Comparison of ENCODE assay signal across 15 mouse cellular contexts in the genomic region with DNA sequence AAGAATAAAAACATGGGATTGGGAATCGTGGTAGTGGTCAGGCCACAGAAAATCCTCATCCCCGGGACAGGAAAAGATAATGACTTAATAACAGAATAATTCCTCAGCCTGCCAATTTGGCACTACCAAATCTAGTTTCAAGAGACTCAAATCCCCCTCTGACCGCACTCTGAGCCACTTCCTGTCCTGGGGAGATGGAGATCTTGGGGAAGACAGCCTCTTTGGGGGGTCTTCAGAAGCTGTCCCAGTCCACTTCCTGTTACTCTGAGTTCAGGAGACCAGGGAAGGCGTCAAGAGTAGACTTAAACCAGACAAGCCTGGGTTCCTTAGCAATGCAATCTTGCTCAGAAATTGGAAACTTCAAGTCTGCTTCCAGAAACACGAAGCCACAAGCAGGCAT. TPM values are rescaled to one million over a fixed set of nuclear protein-coding genes. Genes with fewer than 3 reads are reported as not detected.
DNase-seq lines count a peak whose midpoint lies in the region; ATAC-seq and TF ChIP-seq lines count a peak whose summit lies in the region.
"Had no signal": no experiment of that assay in that cellular context is flagged by ENCODE, and none has a peak within 500 bp of the region (broad histone marks: within the 10 kb centered on the region; RNA-seq: fewer than 3 reads in every experiment).

No protein-coding gene starts in this region.

- no peak overlapping the region for H3K9ac ChIP-seq in hindbrain, embryonic 12.5 days
- H3K9ac ChIP-seq in hindbrain, embryonic 16.5 days (ENCODE audit: low read depth, low read length), result no peak overlapping the region
- H3K9ac ChIP-seq in intestine, embryonic 15.5 days, result no peak overlapping the region
- H3K9ac ChIP-seq: liver, embryonic 15.5 days; neural tube, embryonic 13.5 days had no signal

- no peak for TF ChIP-seq CTCF in testis, adult 2 months (IDR thresholded peaks at IDR 0.05; ENCODE audit: control insufficient read depth, insufficient read depth, insufficient replicate concordance, low read depth, low read length)

- H3K4me2 ChIP-seq in hindbrain, embryonic 12.5 days (replicated peaks), result no peak overlapping the region
- no peak overlapping the region for H3K4me2 ChIP-seq in hindbrain, embryonic 16.5 days (ENCODE audit: low read length)
- H3K4me2 ChIP-seq in intestine, embryonic 15.5 days (replicated peaks), result no peak overlapping the region
- H3K4me2 ChIP-seq: neural tube, embryonic 13.5 days had no signal

- no peak for TF ChIP-seq POLR2A in testis, adult 2 months (IDR thresholded peaks at IDR 0.05; ENCODE audit: control insufficient read depth, low read depth, low read length)

- H3K4me1 ChIP-seq in hindbrain, embryonic 12.5 days, result peaks cover 13% of the 10 kb centered on the region
- H3K4me1 ChIP-seq in hindbrain, embryonic 16.5 days (ENCODE audit: control insufficient read depth, insufficient read depth, low read depth, low read length), result peaks cover 5% of the 10 kb centered on the region; the same call in 1 of the 2 replicates
- H3K4me1 ChIP-seq in testis, adult 2 months (ENCODE audit: control insufficient read depth, insufficient read depth, low read length), result peaks cover 2% of the 10 kb centered on the region; the same call in 1 of the 2 replicates
- no peaks in the 10 kb centered on the region for H3K4me1 ChIP-seq in intestine, embryonic 15.5 days (replicated peaks)

- DNase-seq in testis, postnatal 14 days (ENCODE audit: low spot score), result no peak
- DNase-seq in thymus, postnatal 4 days, result peak; percentile 50
- no peak for DNase-seq in kidney, adult 18-20 months
- DNase-seq: adrenal gland, postnatal 36 days; heart, postnatal 36 days; kidney, adult 9 months had no signal

- WGBS in hindbrain, embryonic 12.5 days, result 74% methylated on average over 5 of the region's 5 CpGs
- 77% methylated on average over 5 of the region's 5 CpGs for WGBS in hindbrain, embryonic 16.5 days
- WGBS in intestine, embryonic 15.5 days, result 70% methylated on average over 5 of the region's 5 CpGs

- H3K27ac ChIP-seq in hindbrain, embryonic 12.5 days, result peak overlapping the region; percentile 77
- H3K27ac ChIP-seq in hindbrain, embryonic 16.5 days (ENCODE audit: low read depth, low read length), result no peak overlapping the region
- H3K27ac ChIP-seq in testis, adult 2 months (ENCODE audit: control insufficient read depth, insufficient read depth, low read depth, low read length), result no peak overlapping the region
- H3K27ac ChIP-seq in intestine, embryonic 15.5 days, result no peak overlapping the region
- H3K27ac ChIP-seq: liver, embryonic 15.5 days; macrophage had no signal

- H3K4me3 ChIP-seq in hindbrain, embryonic 12.5 days, result no peak overlapping the region
- H3K4me3 ChIP-seq in hindbrain, embryonic 16.5 days (ENCODE audit: low read length), result no peak overlapping the region
- H3K4me3 ChIP-seq in testis, adult 2 months (ENCODE audit: control insufficient read depth, low read depth, low read length), result peak overlapping the region; percentile 10; the same call in 1 of the 2 replicates
- no peak overlapping the region for H3K4me3 ChIP-seq in intestine, embryonic 15.5 days (replicated peaks)
- H3K4me3 ChIP-seq: erythroblast, embryonic 14.5 days; liver, embryonic 15.5 days; neural tube, embryonic 13.5 days had no signal

- H3K9me3 ChIP-seq in hindbrain, embryonic 12.5 days (replicated peaks), result no peaks in the 10 kb centered on the region
- no peaks in the 10 kb centered on the region for H3K9me3 ChIP-seq in hindbrain, embryonic 16.5 days (ENCODE audit: control insufficient read depth, low read length)
- H3K9me3 ChIP-seq in intestine, embryonic 15.5 days, result no peaks in the 10 kb centered on the region
- H3K9me3 ChIP-seq: liver, embryonic 15.5 days; neural tube, embryonic 13.5 days had no signal

- ATAC-seq in hindbrain, embryonic 12.5 days (ENCODE audit: low FRiP score), result no peak
- no peak for ATAC-seq in hindbrain, embryonic 16.5 days
- 0 out of 2 replicates have a peak, but pooled peaks have one; percentile 34 for ATAC-seq in megakaryocyte progenitor cell, adult 5-6 weeks (replicated peaks; ENCODE audit: poor library complexity)
- ATAC-seq in intestine, embryonic 15.5 days, result no peak

- H3K27me3 ChIP-seq in hindbrain, embryonic 12.5 days, result no peaks in the 10 kb centered on the region
- no peaks in the 10 kb centered on the region for H3K27me3 ChIP-seq in hindbrain, embryonic 16.5 days (replicated peaks; ENCODE audit: control insufficient read depth, insufficient read depth, low read length)
- no peaks in the 10 kb centered on the region for H3K27me3 ChIP-seq in testis, adult 2 months (ENCODE audit: control insufficient read depth, insufficient read depth, low read length)
- H3K27me3 ChIP-seq in intestine, embryonic 15.5 days (replicated peaks), result no peaks in the 10 kb centered on the region
- H3K27me3 ChIP-seq: liver, embryonic 15.5 days; neural tube, embryonic 13.5 days had no signal

- H3K36me3 ChIP-seq in hindbrain, embryonic 12.5 days, result no peaks in the 10 kb centered on the region
- no peaks in the 10 kb centered on the region for H3K36me3 ChIP-seq in hindbrain, embryonic 16.5 days (ENCODE audit: control insufficient read depth, insufficient read depth, low read length)
- no peaks in the 10 kb centered on the region; the same call in 1 of the 2 replicates for H3K36me3 ChIP-seq in testis, adult 2 months (ENCODE audit: control insufficient read depth, insufficient read depth, low read length)
- H3K36me3 ChIP-seq in intestine, embryonic 15.5 days, result no peaks in the 10 kb centered on the region
- H3K36me3 ChIP-seq: liver, embryonic 15.5 days; neural tube, embryonic 13.5 days had no signal

RNA-seq across cellular contexts. Expression of gene Lyrm7, which starts 15.8 kb away (rescaled TPM):
- 5.5 and 10.8 TPM in 2 replicates for polyA plus RNA-seq in hindbrain, embryonic 12.5 days (2016; fragmentation: Nextera tagmentation; extraction: Ambion mirVana)
- 10.4 and 10.6 TPM in 2 replicates for polyA plus RNA-seq in hindbrain, embryonic 16.5 days (2015; fragmentation: Nextera tagmentation; extraction: Ambion mirVana)
- 25.3 and 25.5 TPM in 2 replicates for polyA plus RNA-seq in testis, adult 2 months (2012; rRNA removed)
- total RNA-seq in megakaryocyte progenitor cell, adult 5-6 weeks (2015), result 2.9 and 5.3 TPM in 2 replicates
- total RNA-seq in megakaryocyte progenitor cell, adult 5-6 weeks (2017), result 2.0 and 4.1 TPM in 2 replicates
- polyA plus RNA-seq in intestine, embryonic 15.5 days (2015; fragmentation: Nextera tagmentation; extraction: Ambion mirVana), result 8.9 and 9.4 TPM in 2 replicates
- polyA plus RNA-seq: erythroblast, embryonic 14.5 days had no signal

RNA-seq across cellular contexts. Expression of gene Hint1, which starts 21.2 kb away (rescaled TPM):
- polyA plus RNA-seq in hindbrain, embryonic 12.5 days (2016; fragmentation: Nextera tagmentation; extraction: Ambion mirVana), result 642 and 656 TPM in 2 replicates
- 728 and 827 TPM in 2 replicates for polyA plus RNA-seq in hindbrain, embryonic 16.5 days (2015; fragmentation: Nextera tagmentation; extraction: Ambion mirVana)
- polyA plus RNA-seq in testis, adult 2 months (2012; rRNA removed), result 372 and 405 TPM in 2 replicates
- 458 and 490 TPM in 2 replicates for total RNA-seq in megakaryocyte progenitor cell, adult 5-6 weeks (2015)
- total RNA-seq in megakaryocyte progenitor cell, adult 5-6 weeks (2017), result 506 and 582 TPM in 2 replicates
- 705 and 851 TPM in 2 replicates for polyA plus RNA-seq in intestine, embryonic 15.5 days (2015; fragmentation: Nextera tagmentation; extraction: Ambion mirVana)

RNA-seq across cellular contexts. Expression of gene Gpx3, which starts 57.3 kb away (rescaled TPM):
- 67.5 and 68.6 TPM in 2 replicates for polyA plus RNA-seq in hindbrain, embryonic 12.5 days (2016; fragmentation: Nextera tagmentation; extraction: Ambion mirVana)
- polyA plus RNA-seq in hindbrain, embryonic 16.5 days (2015; fragmentation: Nextera tagmentation; extraction: Ambion mirVana), result 78.5 and 78.8 TPM in 2 replicates
- polyA plus RNA-seq in testis, adult 2 months (2012; rRNA removed), result 13.0 and 145 TPM in 2 replicates
- total RNA-seq in megakaryocyte progenitor cell, adult 5-6 weeks (2015), result 29.9 and 42.3 TPM in 2 replicates
- total RNA-seq in megakaryocyte progenitor cell, adult 5-6 weeks (2017), result 3.2 TPM in 2 replicates
- polyA plus RNA-seq in intestine, embryonic 15.5 days (2015; fragmentation: Nextera tagmentation; extraction: Ambion mirVana), result 308 and 352 TPM in 2 replicates

RNA-seq across cellular contexts. Expression of gene Cdc42se2, which starts 57.5 kb away (rescaled TPM):
- 198 and 205 TPM in 2 replicates for polyA plus RNA-seq in hindbrain, embryonic 12.5 days (2016; fragmentation: Nextera tagmentation; extraction: Ambion mirVana)
- polyA plus RNA-seq in hindbrain, embryonic 16.5 days (2015; fragmentation: Nextera tagmentation; extraction: Ambion mirVana), result 136 and 147 TPM in 2 replicates
- polyA plus RNA-seq in testis, adult 2 months (2012; rRNA removed), result 19.3 and 27.6 TPM in 2 replicates
- 39.1 and 41.1 TPM in 2 replicates for total RNA-seq in megakaryocyte progenitor cell, adult 5-6 weeks (2015)
- total RNA-seq in megakaryocyte progenitor cell, adult 5-6 weeks (2017), result 51.9 and 52.0 TPM in 2 replicates
- polyA plus RNA-seq in intestine, embryonic 15.5 days (2015; fragmentation: Nextera tagmentation; extraction: Ambion mirVana), result 70.6 and 72.5 TPM in 2 replicates
